Mouse (Mus musculus) lung, adult 2 months (tissue): ENCODE measurements around the gene Bri3bp.

Experiments
- CTCF ChIP-seq: fragments of 200-500 bp; IDR thresholded peaks from 2 replicates; pipeline ENCODE4 v1.5.1; 2011; ENCODE audit warnings: mild to moderate bottlenecking, low read length, control low read depth; ENCODE audit not compliant: insufficient read depth
- POLR2A ChIP-seq: fragments of 200-500 bp; IDR thresholded peaks from 2 replicates; pipeline ENCODE4 v1.6.1; 2011; ENCODE audit warnings: low read depth, mild to moderate bottlenecking, control low read depth, low read length, borderline replicate concordance; ENCODE audit errors: extremely low read depth

GRCm38 (mm10) chr5:125442136-125442995, 998 bp downstream of the Bri3bp start:
- TF ChIP-seq POLR2A (no peak), CTCF (no peak)
